Mouse (Mus musculus) ES-Bruce4 (cell line): ENCODE results near the gene Dock7. TPM values are rescaled to one million over a fixed set of nuclear protein-coding genes. Genes with fewer than 3 reads are reported as not detected.

ENCODE experiments used
- H3K27ac ChIP-seq: 2 replicates; pipeline ENCODE4 v1.5.1; 2012; ENCODE audit warnings: low read length, inconsistent platforms; ENCODE audit not compliant: insufficient read depth
- H3K27me3 ChIP-seq: 2 replicates; pipeline ENCODE4 v1.6.1; 2012; ENCODE audit warnings: mild to moderate bottlenecking, low read length, inconsistent platforms; ENCODE audit not compliant: control insufficient read depth, poor library complexity, insufficient read depth, severe bottlenecking
- H3K36me3 ChIP-seq: 2 replicates; pipeline ENCODE4 v1.6.1; 2012; ENCODE audit warnings: inconsistent platforms, mild to moderate bottlenecking, low read length, moderate library complexity; ENCODE audit not compliant: control insufficient read depth, poor library complexity, insufficient read depth, severe bottlenecking
- H3K4me1 ChIP-seq: one replicate; pipeline ENCODE4 v1.8.1; 2011; ENCODE audit warnings: low read length; ENCODE audit not compliant: control insufficient read depth, insufficient read depth
- H3K4me3 ChIP-seq: 2 replicates; pipeline ENCODE4 v1.5.1; 2011; ENCODE audit warnings: low read depth, mild to moderate bottlenecking, low read length
- H3K9ac ChIP-seq: 2 replicates; pipeline ENCODE4 v1.6.1; 2012; ENCODE audit warnings: low read depth, mild to moderate bottlenecking, inconsistent platforms; ENCODE audit not compliant: poor library complexity, severe bottlenecking
- H3K9me3 ChIP-seq: replicated peaks from 2 replicates; pipeline ENCODE4 v1.6.1; 2012; ENCODE audit warnings: mild to moderate bottlenecking, low read length, inconsistent platforms; ENCODE audit not compliant: control insufficient read depth, poor library complexity, insufficient read depth, severe bottlenecking
- CTCF ChIP-seq: IDR thresholded peaks from one replicate; pipeline ENCODE4 v1.8.1; 2011; ENCODE audit warnings: low read depth, low read length
- EP300 ChIP-seq: IDR thresholded peaks from 2 replicates; pipeline ENCODE4 v1.6.1; 2011; ENCODE audit warnings: low read depth, low read length; ENCODE audit not compliant: insufficient read depth
- POLR2A ChIP-seq: IDR thresholded peaks from one replicate; pipeline ENCODE4 v1.8.1; 2011; ENCODE audit warnings: low read length; ENCODE audit not compliant: insufficient read depth
- polyA plus RNA-seq: library from polyadenylated mRNA; stranded (reverse); fragments of >200 nt; gene quantifications from 2 replicates; pipeline ENCODE4 v1.2.4, GENCODE M21; 2011; ENCODE audit warnings: low read depth; ENCODE audit not compliant: missing spikeins, insufficient read depth, insufficient read length

Gene Dock7
- polyA plus RNA-seq, 1 experiment, result 61.1 TPM

DNA sequence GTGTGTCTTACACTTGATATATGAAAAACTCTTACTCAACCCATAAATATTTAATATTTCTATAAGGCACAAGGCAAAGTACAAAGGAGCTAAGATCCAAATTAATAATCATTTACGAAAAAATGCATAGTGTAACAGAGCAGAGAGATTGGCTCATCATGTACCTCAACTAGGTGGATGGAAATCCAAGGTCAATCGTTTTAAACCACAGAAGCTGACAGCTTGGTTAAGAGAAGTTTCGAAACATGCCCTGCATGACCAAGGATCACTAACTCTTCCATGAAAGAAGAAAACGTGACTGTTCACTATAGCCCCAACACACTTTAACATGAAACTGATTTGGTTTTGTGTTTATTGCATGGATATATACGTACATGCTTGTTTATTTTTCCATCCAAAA lies 92.3 kb downstream of the Dock7 start:
- H3K9ac ChIP-seq, result no peak overlapping the region
- no peak for TF ChIP-seq POLR2A
- no peak for TF ChIP-seq EP300
- no peak for TF ChIP-seq CTCF
- no peaks in the 10 kb centered on the region for H3K27me3 ChIP-seq
- H3K9me3 ChIP-seq, result no peaks in the 10 kb centered on the region
- no peak overlapping the region for H3K4me3 ChIP-seq
- H3K36me3 ChIP-seq, result no peaks in the 10 kb centered on the region
- H3K27ac ChIP-seq, result no peak overlapping the region
- H3K4me1 ChIP-seq, result no peaks in the 10 kb centered on the region

DNA sequence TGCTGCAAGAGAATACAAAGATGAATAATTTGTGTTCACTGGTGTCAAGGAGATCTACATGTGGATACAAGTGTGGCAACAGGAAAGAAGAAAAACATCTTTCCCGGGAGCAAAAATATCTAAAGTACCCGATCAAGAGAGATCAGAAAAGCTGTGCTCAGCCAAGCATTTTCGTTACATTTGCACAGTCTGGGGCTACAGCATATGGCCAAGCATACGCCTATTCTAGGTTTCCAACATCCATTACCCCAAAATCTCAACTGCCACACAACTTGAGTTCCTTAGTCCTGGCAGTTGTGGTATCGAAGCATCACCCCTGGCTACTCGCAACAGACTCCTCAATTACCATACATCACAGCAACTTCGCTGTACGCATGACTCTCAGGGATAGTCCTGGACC lies 98.5 kb downstream of the Dock7 start:
- H3K27me3 ChIP-seq, result no peaks in the 10 kb centered on the region
- H3K9me3 ChIP-seq, result no peaks in the 10 kb centered on the region
- TF ChIP-seq EP300 (no peak), CTCF (no peak), POLR2A (no peak)
- no peaks in the 10 kb centered on the region for H3K36me3 ChIP-seq
- H3K4me3 ChIP-seq, result no peak overlapping the region
- H3K4me1 ChIP-seq, result no peaks in the 10 kb centered on the region
- H3K27ac ChIP-seq, result no peak overlapping the region
- H3K9ac ChIP-seq, result no peak overlapping the region

DNA sequence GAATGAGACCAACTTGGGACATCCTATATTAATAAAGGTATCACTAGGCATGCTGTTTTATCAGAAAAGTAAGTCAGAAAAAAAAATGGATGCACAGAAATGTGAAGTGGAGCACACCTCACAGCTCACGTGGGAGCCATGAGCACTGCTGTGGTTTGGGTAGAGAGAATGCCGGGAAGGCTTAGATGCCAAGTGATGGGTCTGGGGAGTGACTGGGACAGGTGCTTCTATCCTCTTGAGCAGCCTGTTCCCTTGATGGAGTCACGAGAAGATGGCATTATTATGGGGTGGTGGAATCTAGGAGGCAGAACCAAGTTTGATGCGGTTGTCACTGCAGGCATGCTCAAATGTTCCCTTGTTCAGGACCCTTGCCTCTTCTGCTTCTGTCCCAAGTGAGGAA lies 109.7 kb downstream of the Dock7 start:
- Histone ChIP-seq H3K36me3 (no peaks in the 10 kb centered on the region), H3K4me3 (no peak overlapping the region), H3K9ac (no peak overlapping the region)

DNA sequence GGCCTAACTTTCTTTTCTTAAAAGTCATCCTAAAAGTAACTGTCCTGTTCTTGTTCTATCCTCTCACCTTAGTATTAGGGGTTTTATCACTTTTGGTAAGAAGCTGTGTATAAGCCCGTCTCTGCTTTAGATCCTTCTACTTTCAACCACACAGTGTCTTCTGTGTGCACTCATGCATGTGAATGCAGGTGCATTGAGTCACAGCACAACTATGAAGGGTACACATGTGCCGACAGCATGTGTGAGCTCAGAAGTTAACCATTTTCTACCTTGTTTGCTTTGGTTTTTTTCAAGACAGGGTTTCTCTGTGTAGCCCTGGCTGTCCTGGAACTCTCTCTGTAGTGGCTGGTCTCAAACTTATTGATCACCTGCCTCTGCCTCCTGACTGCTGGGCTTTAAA lies 114.4 kb downstream of the Dock7 start:
- no peaks in the 10 kb centered on the region for H3K27me3 ChIP-seq
- H3K36me3 ChIP-seq, result no peaks in the 10 kb centered on the region
- H3K27ac ChIP-seq, result no peak overlapping the region
- TF ChIP-seq CTCF (no peak), EP300 (no peak), POLR2A (no peak)
- H3K4me3 ChIP-seq, result no peak overlapping the region
- peaks cover 2% of the 10 kb centered on the region for H3K4me1 ChIP-seq
- H3K9me3 ChIP-seq, result no peaks in the 10 kb centered on the region
- no peak overlapping the region for H3K9ac ChIP-seq

More for the DNA sequence above, 109.7 kb downstream of the Dock7 start:
- no peaks in the 10 kb centered on the region for H3K4me1 ChIP-seq
- H3K9me3 ChIP-seq, result no peaks in the 10 kb centered on the region
- no peaks in the 10 kb centered on the region for H3K27me3 ChIP-seq
- TF ChIP-seq POLR2A (no peak), CTCF (no peak), EP300 (no peak)
- H3K27ac ChIP-seq, result no peak overlapping the region

DNA sequence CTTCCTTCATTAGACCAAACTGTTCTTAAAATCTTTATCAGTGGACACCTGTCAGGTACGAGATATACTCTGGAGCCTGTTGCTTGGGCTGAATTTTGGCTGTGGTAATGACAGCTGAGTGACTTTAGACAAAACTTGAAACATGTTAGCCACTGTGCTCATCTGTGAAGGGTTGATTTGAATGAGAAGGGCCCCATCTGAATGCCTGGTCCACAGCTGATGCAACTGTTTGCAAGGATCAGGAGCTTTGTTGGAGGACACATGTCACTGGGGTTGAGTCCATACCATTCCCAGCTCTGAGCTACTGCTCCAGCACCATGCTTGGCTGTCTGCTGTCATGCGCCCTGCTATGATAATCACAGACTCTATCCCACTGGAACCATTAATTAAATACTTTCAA lies 115.1 kb downstream of the Dock7 start:
- TF ChIP-seq EP300 (no peak), POLR2A (no peak), CTCF (no peak)
- no peak overlapping the region for H3K9ac ChIP-seq
- no peaks in the 10 kb centered on the region for H3K27me3 ChIP-seq
- no peak overlapping the region for H3K27ac ChIP-seq
- no peak overlapping the region for H3K4me3 ChIP-seq
- H3K9me3 ChIP-seq, result no peaks in the 10 kb centered on the region
- H3K36me3 ChIP-seq, result no peaks in the 10 kb centered on the region
- H3K4me1 ChIP-seq, result peaks cover 2% of the 10 kb centered on the region

DNA sequence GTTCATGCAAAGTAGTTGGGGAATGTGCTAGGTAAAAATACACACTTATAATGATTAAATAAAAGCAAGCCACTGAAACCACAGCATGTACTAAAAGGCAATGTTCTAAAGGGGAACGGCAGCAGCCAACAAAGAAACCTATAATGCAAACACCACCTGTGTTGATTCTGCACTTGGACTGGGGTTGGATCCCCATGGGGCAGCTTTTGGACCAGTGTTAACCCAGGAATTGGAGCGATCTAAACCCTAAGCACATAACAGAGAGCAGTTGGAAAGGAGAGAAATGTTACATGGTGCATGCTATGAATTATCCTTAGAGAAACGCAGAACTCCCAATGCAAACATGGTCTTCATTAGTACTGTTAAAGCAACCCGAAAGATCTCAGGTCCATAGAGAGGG lies 127.2 kb downstream of the Dock7 start:
- Histone ChIP-seq H3K4me1 (no peaks in the 10 kb centered on the region), H3K36me3 (no peaks in the 10 kb centered on the region), H3K9ac (no peak overlapping the region), H3K27ac (no peak overlapping the region), H3K9me3 (no peaks in the 10 kb centered on the region), H3K4me3 (no peak overlapping the region), H3K27me3 (no peaks in the 10 kb centered on the region)
- no peak for TF ChIP-seq CTCF
- no peak for TF ChIP-seq EP300
- TF ChIP-seq POLR2A, result no peak
